Mouse (Mus musculus) embryo, embryonic 9.5 days (tissue): ENCODE data around the gene Pigh.

Experiments
- DNase-seq: peaks from one replicate; pipeline ENCODE4 v3.0.0-alpha.2; 2017; ENCODE audit errors: extremely low spot score

Pigh gene

DNA sequence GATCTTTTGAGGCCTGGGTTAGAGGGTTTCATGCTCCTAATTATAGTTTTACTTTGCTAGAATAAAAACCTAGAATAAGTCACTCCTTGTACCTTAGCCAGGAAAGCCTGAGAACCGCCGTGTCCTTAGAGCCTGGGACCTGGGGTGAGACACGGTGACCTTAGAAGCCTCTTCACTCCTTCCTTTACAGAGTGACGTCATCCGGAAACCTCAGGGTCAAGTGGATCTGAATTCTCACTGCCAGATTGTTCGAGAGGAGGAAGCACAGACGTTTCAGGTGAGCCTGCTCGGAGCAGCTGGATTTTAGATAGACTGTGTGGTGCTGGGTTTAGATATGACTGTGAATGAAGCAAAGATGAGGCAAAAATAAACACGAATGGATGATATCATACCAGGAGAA lies 23.0 kb downstream of the Pigh start:
- DNase-seq, result no peak

DNA sequence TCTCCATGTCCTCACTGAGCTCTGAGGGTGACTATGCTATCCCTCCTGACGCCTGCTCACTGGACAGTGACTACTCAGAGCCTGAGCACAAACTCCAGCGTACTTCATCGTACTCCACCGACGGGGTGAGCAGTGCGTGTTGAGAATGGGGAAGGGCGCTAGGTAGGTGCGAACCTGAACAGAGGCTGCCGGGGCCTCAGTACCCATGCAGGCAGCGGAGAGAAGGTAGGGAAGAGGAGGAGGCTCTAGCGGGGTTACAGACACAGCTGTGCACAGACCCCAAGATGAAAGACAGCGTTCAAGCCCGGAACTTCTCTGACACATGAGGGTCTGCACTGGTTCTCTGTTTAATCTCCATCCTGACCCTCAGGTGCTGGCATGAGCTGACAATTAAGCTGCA lies 25.0 kb downstream of the Pigh start:
- DNase-seq, result no peak

DNA sequence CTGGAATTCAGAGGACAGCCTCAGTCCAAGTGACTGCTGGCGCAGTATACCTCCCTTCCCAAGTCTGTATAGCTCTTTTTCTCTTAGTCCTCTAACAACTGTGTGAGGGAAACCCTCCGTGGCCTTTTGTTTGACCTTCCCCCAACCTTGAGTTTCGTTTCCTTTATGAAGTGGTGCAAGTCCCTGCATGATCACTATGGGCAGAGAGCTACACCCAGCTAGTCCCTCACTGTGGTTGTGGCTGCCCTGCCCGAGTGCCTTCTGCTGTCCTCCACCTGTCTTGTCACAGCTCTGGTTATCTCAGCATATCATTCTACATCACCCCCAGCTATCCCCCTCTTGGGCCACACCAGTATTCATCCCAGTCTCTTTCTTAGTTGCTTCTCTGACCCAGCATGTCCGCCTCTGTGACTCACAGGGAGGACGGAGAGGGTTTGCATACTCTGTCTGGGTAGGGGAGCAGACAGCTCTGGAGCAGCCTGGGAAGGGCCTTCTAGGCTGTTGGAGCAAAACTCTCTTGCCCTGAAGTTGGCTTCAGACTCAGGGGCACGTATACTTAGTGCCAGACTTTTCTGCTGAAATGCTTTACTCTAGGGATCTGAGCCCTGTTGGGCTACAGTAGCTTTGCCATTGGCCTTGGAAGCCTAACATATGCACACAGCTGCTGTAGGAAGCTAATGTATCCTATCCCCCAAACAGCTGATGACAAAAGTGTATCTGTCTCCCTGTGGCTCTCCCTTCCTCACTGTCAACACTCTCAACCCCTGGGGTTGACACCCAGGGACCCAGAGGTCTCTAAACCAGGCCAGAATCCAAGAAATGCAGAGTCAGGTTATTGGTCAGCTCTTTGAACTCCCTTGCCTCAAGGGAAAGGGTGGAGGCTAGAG lies 28.4 kb downstream of the Pigh start:
- DNase-seq, result no peak

DNA sequence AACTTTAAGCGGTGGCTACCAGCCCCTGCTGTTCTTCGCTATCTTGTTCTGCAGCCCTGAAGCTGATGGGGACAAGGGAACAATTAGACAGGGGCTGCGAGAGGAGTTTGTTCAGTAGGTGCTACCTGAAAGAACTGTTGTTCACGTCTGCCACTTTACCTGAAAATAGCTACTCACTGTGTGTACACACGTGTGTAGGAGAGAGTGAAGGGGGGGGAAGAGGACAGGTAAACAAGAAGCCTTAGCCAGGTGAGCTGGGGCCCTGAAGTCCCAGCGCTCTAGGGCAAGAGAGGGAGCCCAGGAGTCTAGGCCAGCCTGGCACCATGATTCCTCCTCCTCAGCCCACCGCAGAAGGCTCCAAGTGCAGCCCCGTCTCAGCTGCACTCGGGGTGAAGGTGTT lies 29.3 kb downstream of the Pigh start:
- DNase-seq, result no peak

DNA sequence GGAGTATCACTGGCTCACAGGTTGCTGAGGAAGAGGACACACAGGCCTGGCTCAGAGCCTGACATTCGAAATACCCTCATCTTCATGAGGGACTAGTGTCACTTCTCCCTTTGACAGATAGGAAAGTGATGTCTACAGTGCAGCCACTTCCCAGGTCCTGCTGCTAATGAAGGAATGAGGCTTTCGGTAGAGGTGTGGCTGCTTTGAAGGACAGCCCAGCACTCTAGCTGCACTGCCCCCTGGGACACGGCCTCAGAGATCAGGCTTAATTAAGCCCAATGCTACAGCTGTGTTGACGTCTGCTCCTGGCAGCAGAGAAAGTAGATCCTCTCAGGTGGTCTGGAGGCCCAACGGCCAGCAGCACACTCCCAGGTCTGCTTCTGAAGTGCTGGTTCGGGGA lies 29.9 kb downstream of the Pigh start:
- no peak for DNase-seq

DNA sequence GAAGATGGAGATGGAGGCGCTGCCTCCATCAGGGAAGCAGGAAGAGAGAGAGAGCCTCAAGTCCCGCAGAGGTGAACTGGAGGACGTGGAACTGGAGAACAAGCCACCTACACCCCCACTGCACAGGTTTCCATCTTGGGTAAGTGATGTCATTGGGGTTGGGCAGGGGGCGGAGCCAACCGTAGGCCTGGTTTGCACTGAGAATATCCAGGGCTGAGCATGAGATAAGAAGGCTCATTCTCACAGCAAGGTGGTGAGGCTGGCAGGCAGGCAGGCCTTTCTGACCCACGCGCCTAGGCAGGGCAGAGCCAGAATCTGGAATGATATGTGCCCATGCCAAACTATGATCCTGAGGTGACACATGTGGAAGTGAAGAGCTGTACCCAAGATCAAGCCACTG lies 34.2 kb downstream of the Pigh start:
- no peak for DNase-seq

DNA sequence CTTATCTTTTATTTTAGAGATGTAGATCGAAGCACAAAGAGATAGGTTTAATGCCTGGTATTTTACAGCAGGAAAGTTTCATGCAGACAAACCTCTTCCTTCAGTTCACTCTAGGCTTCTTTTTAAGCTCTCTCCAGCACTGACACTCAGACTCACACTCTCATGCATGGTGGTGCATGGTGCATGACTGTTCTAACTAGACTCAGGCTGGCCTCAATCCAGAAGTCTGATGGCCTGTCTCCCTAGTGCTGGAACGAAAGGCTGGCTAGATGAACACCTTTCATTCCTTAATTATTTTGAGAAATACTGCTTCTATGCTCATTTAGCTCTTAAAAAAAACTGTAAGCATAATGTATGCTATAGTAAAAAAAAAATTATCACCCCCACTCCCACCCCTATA lies 37.4 kb downstream of the Pigh start:
- no peak for DNase-seq

DNA sequence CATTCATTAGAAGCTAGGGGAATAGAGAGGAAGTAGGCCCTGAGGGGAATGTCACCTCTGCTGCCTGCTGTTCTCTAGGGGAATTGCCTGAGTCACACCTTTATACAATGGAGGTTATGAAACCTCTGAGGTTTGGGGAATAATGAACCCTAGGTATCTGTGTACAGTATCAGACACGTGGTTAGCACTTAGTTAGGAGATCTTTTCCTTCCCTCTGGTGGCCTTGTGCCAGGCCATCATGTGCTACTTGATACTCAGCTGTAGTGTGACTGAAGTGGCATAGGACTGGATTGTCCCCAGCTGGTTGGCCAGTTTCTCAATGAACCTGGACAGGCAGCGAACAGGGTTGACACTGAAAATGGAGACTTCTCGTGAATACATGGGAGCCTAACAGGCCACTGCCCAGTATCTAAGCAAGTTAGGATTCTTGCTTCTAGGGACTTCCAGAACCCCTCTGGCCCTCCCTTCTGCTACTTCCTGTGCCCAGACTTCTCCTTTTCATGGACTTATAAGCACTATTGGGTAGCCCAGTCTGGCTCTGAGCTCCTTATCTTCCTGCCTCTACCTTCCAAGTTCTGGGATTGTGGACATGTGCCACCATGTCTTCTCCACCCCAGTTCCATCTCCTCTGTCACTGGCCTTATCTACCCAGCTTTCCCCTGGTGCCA lies 38.8 kb downstream of the Pigh start:
- DNase-seq, result no peak

DNA sequence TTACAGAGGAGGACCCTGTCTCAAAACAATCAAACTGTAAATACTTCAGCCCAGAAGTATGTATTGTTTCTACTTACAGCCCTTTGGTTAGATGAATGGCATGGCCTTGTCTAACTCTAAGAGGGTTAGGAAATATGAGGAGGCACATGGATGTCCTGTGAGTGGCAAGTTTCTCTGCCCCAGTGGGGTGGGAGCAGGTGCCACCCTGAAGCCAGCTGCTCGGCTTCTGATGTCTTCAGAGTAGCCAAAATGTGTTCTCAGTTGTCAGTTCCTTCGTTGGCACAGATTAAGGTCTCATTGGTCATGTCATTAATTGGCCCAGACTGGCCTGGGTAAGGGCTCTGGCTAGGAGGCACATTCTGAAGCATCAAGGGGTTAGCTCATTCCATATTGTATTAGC lies 39.6 kb downstream of the Pigh start:
- DNase-seq, result no peak

DNA sequence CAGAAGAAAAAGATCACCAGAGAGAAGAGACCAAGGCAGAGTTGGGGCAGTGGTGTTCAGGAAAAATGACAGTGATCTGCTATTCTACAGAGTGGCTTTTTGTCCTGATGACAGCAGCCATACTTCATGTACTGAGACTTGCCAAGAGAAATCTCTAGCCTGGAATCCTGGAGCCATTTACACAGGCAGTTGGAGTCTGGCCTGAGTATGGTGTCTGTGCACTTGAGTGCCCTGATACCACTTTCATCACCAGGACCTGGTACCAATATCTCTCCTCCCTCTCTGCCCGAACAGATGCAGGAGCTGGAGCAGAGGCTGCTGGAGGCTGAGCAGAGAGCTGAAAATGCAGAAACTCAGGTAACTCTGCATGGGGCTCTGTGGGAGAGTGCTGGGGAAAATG lies 40.6 kb downstream of the Pigh start:
- no peak for DNase-seq

DNA sequence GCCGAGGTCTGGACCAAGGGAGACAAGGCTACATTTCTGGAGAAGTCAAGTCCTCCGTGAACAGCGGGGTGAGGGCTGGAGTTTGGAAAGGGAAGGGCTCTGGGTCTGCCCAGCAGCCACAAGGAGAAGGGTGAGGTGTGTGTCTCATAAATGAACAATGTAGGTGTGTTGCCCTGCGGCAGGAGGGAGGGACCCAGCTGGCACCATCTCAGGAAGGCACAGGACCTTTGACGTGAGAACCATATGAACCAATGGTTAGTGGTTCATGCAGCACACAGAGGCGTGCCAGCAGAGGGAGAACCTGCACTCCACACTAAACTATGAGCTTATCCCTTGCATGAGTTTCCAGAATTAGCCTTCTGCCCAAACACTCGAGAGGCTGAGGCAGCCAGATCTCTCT lies 42.2 kb downstream of the Pigh start:
- DNase-seq, result no peak

DNA sequence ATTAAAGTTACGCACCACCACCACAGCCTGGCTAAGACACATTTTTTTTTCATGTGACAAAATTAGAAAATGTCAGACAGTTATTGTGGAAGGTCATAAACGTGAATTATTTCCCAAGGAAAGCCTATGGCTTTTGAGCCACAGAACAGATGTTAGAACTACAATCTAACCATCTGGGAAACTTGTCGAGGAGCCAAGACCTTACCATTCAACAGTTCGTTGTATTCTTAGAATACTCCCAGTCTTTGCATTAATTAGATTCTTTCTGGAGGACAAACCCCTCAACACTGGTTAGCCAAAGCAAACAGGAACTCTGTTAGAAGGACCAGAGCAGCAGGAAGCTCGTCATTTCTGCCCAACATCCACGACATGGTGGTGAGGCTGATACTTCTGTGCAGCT lies 43.3 kb downstream of the Pigh start:
- no peak for DNase-seq

DNA sequence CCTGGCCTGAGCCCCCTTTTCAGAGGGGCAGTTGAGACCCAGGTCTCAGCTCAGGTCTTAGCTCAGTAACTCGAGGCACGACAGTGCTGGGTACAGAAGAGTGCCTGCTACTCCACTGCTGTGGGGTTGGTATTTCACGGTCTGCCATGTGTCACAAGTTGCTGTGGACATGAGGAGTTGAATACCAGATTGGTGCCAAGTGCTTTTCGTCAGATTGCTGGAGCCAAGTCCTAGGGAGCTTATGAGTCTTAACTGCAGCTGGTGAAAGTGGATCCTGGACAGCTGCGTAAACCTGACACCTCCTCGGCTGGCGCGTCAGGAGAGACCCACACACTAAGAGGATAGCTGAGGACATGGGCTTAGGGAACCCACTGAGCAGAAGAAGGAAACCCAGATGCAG lies 44.8 kb downstream of the Pigh start:
- DNase-seq, result no peak

DNA sequence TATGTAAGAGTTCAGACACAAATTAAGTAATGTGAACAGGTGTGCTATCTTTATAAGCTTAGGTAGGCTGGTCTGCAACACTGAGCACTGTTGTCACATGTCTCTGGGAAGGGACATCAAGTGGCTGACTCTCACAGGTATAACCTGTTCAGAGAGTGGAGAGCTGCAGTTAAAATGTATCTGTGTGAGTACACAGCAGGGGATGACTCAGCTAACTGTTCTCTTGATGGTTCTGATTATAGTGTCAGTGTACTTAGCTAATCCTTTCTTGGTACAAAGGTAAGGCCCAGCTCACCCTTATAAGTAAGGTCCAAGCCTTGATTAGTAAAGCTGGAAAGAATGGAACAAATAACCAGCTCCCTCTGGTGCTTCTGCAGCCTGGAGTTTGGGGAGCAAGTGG lies 48.0 kb downstream of the Pigh start:
- no peak for DNase-seq

DNA sequence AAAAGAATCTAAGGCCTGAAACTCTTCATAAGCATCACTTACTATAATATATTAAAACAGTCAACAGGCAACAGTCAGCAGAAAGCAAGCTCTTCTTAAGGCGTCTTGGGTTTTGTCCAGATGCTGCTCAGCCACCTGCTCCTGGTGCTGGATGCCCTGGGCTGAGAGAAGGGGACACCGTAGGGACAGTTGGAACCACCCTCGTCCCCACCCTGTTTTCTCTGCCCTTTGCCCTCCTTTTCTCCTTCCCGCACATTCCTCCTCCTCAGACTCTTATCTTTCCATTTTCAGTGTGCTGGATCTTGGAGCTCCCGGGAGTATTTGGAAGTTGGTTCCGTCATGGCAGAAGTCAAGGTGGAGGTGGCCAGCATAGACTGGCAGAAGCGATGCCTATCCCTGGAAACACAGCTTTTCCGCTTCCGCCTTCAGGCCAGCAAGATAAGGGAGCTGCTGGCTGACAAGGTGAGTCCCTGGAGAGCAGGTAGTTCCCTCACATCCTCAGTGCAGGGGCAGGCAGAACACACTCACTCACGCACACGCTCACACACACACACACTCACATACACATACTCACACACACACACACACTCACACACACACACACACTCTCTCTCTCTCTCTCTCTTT lies 49.1 kb downstream of the Pigh start:
- no peak for DNase-seq

DNA sequence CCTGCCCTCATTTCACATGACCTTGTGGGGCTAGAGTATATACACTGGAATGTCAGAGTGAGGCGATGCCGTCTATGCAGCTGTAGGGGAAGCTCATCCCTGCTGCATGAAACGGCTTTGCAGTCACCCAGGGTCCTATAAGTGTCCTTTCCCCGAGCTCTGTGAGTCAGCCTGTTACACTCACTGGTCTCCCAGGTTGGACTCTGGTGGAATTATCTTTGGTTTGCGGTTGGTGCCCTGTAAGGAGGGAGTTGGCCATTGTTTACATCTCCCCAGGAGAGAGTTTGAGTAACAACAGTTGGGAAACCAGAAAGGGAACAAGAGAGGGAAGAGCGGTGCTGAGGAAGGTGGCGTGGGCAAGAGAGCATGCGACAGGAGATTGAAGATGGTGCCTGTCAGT lies 49.7 kb downstream of the Pigh start:
- DNase-seq, result no peak

DNA sequence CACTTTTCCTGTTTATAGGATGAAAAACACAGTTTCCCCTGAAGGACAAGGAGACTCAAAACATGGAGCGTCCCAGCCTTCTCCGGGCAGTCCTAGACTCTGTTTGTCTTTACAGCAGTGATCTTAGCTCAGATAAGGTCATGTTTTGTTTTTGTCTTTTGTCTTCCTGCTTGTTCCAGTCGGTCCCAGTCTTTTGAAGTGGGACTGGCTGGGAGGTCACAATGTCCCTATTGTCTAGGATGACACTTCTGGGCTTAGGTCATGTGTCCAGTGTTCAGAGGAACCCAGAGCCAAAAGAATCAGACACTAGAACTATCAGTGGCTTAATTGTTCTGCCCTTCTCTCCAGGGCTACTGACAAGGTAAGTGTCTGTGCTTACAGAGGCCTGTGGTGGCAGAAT lies 54.1 kb downstream of the Pigh start:
- DNase-seq, result peak; percentile 15

DNA sequence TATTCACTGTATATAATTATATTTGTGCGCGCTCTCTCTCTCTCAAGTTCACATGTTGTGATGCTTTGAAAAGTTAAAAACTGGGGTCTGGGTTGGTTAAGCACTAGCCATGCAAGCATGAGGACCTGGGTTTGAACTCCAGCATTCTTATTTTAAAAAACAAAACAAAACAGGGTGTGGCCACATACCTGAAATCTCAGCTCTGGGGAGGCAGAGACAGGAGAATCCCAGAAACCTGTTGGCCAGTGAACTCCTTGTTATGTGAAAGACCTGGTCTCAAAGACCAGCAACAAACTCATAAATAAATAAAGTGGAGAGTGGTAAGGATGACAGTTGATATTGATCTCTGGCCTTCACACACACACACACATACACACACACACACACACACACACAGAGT lies 55.1 kb downstream of the Pigh start:
- DNase-seq, result no peak
